Mouse (Mus musculus) liver, postnatal 0 days (tissue): ENCODE data around the gene Rubcn.

Source experiments
- CTCF ChIP-seq: sonication (generic); IDR thresholded peaks from 2 replicates; pipeline ENCODE4 v1.5.1; 2016; ENCODE audit warnings: antibody characterized with exemption, low read depth
- EP300 ChIP-seq: IDR thresholded peaks from 2 replicates; pipeline ENCODE4 v1.6.1; 2016; ENCODE audit warnings: antibody characterized with exemption, low read depth, mild to moderate bottlenecking

DNA sequence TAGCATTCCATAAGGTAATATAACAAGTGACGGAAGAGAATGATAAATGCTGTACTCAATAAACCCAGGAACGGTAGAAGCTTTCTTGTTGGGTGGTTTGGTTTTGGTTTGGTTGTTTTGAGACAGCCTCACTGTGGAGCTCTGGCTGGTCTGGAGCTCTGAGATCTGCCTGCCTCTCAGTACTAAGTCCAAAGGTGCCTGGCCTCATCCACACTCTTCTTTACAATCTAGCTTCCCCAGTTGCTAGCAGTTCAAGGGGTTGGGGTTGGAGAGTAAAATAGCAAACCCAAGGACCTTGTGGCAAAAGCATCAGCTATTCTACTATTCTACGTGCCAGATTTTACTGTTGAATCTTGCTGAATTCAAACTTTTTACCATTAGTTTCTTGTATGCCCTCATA lies 1.7 kb downstream of the Rubcn start:
- TF ChIP-seq CTCF (no peak), EP300 (no peak)
